Mouse (Mus musculus): ENCODE measurements around the gene Mef2a.

- TF ChIP-seq CTCF (IDR thresholded peaks at IDR 0.05; ENCODE audit: insufficient read depth, low read depth, low read length), result no peak
- no peak for TF ChIP-seq POLR2A (IDR thresholded peaks at IDR 0.05; ENCODE audit: insufficient read depth, low read depth, low read length)
Measured at GRCm38 (mm10) chr7:67245255-67245654, 127.4 kb downstream of the Mef2a start.
